Mouse (Mus musculus): ENCODE data around the gene Clic6. TPM values are rescaled to one million over a fixed set of nuclear protein-coding genes. Genes with fewer than 3 reads are reported as not detected.

The Clic6 gene
- polyA plus RNA-seq (2015; fragmentation: Nextera tagmentation; extraction: Ambion mirVana): 80.6 and 81.8 TPM in 2 replicates

DNA sequence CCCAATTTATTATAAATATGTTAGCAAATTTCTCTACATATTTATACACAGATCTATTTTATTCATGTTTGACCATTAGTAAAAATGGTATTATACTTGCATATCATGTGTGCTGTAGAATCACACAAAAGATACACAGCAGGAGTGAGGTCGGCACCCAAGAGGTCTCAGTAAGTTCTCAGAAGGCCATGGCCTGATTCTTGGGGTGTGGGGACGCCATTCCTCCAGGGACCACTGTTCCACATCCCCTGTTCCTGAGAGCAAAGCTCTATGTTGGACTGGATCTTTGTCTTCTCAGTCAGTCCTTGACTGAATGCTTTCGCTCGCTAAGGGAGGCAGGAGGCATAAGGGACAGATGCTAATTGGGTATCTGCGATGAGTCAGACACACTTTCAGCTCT, at the start of gene Clic6:
Clic6 (plus strand) TSS at position 301 of the 400 bp plus-strand sequence.
- H3K4me3 ChIP-seq (replicated peaks): no peak within 1 kb of the TSS
- WGBS: 91% methylated on average over 5 of the region's 5 CpGs
- no peak within 1 kb of the TSS for H3K9ac ChIP-seq
- H3K36me3 ChIP-seq: no peaks in the 10 kb centered on the region
- ATAC-seq: no peak
- no peaks in the 10 kb centered on the region for H3K4me1 ChIP-seq (replicated peaks)
- H3K27ac ChIP-seq: no peak within 1 kb of the TSS
- H3K27me3 ChIP-seq (replicated peaks): no peaks in the 10 kb centered on the region
- H3K4me2 ChIP-seq (replicated peaks): no peak within 1 kb of the TSS
- no peaks in the 10 kb centered on the region for H3K9me3 ChIP-seq

- Histone ChIP-seq H3K9ac (no peak overlapping the region), H3K27me3 (replicated peaks) (no peaks in the 10 kb centered on the region), H3K4me1 (replicated peaks) (no peaks in the 10 kb centered on the region), H3K9me3 (no peaks in the 10 kb centered on the region), H3K4me2 (replicated peaks) (no peak overlapping the region), H3K4me3 (replicated peaks) (no peak overlapping the region), H3K27ac (no peak overlapping the region), H3K36me3 (no peaks in the 10 kb centered on the region)
- no peak for ATAC-seq
- WGBS: 78% methylated on average over 2 of the region's 2 CpGs
Measured at GRCm38 (mm10) chr16:92439775-92440174, 45.8 kb upstream of the Clic6 start.

DNA sequence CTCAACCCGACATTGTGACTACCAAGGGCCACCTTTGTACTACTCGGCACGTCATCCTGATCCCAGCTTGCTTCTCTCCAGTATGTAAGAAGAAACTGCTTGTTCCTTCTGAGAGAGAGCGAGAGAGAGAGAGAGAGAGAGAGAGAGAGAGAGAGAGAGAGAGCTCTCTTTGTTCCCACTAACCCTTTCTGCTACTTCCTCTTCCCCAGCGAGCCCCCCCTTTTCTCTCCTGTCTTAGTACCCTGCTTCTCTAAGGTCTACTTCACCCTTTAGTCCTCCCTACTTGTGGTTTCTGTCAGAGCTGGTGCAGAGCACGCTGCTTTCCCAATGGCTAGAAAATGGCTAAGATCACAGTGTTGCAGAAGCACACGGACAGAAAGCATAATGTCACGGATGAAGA, 45.3 kb upstream of the Clic6 start:
- Histone ChIP-seq H3K4me3 (replicated peaks) (no peak overlapping the region), H3K4me1 (replicated peaks) (no peaks in the 10 kb centered on the region), H3K4me2 (replicated peaks) (no peak overlapping the region), H3K27ac (no peak overlapping the region), H3K9ac (no peak overlapping the region), H3K27me3 (replicated peaks) (no peaks in the 10 kb centered on the region), H3K36me3 (no peaks in the 10 kb centered on the region), H3K9me3 (no peaks in the 10 kb centered on the region)
- WGBS: 78% methylated on average over 8 of the region's 8 CpGs
- no peak for ATAC-seq

DNA sequence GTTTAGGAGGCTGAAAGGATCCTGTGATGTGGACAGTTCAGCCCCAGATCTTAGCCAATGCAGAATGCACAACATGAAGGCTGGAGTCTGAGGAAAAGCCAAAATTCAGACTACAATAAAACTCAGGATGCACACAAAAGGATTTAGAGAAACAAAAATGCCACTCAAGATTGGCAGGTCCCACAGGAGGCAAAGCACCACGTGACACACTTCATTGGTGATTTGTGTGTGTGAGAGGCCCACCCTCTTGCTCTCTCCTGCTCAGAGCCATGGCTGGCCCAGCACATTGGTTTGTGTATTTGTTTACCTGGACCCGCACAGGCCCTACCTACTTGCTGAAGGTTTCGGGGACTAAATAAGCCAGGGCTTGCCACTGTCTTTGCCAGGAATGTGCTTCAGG, 44.3 kb upstream of the Clic6 start:
- 64% methylated on average over 3 of the region's 3 CpGs for WGBS
- no peak overlapping the region for H3K9ac ChIP-seq
- no peak overlapping the region for H3K27ac ChIP-seq
- H3K27me3 ChIP-seq (replicated peaks): no peaks in the 10 kb centered on the region
- 0 out of 2 replicates have a peak, but pooled peaks cover 4% of the 10 kb centered on the region for H3K4me1 ChIP-seq (replicated peaks)
- no peak overlapping the region for H3K4me2 ChIP-seq (replicated peaks)
- no peaks in the 10 kb centered on the region for H3K9me3 ChIP-seq
- H3K4me3 ChIP-seq (replicated peaks): no peak overlapping the region
- no peaks in the 10 kb centered on the region for H3K36me3 ChIP-seq
- ATAC-seq: no peak

GRCm38 (mm10) chr16:92442150-92442549, 43.4 kb upstream of the Clic6 start:
- 92% methylated on average over 11 of the region's 11 CpGs for WGBS

DNA sequence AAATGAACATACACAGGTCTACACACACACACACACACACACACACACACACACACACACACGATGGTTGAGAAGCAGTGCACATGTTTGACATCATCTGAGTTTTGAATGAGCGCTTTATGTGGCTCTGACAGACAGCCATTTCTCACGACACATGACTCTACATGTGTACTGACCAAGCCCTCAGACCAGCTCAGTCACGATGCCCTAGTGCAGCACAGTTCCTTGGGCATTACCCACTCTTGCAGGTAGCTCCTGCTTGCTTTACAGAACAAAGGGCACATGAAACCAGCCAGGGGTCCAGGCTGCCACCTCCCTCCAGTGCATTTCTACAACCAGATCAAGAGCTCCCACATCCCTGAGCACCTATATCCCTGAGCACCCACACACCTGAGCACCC, 42.6 kb upstream of the Clic6 start:
- Histone ChIP-seq H3K27ac (no peak overlapping the region), H3K4me1 (replicated peaks) (0 out of 2 replicates have a peak, but pooled peaks cover 4% of the 10 kb centered on the region), H3K9me3 (no peaks in the 10 kb centered on the region), H3K9ac (no peak overlapping the region), H3K4me2 (replicated peaks) (no peak overlapping the region), H3K27me3 (replicated peaks) (no peaks in the 10 kb centered on the region), H3K4me3 (replicated peaks) (no peak overlapping the region), H3K36me3 (no peaks in the 10 kb centered on the region)
- WGBS: 86% methylated on average over 4 of the region's 4 CpGs
- ATAC-seq: no peak

More at GRCm38 (mm10) chr16:92442150-92442549, 43.4 kb upstream of the Clic6 start:
- no peak overlapping the region for H3K27ac ChIP-seq
- no peak for ATAC-seq
- H3K4me1 ChIP-seq (replicated peaks): 0 out of 2 replicates have a peak, but pooled peaks cover 4% of the 10 kb centered on the region
- H3K9me3 ChIP-seq: no peaks in the 10 kb centered on the region
- H3K4me2 ChIP-seq (replicated peaks): no peak overlapping the region
- no peak overlapping the region for H3K4me3 ChIP-seq (replicated peaks)
- no peaks in the 10 kb centered on the region for H3K36me3 ChIP-seq
- H3K27me3 ChIP-seq (replicated peaks): no peaks in the 10 kb centered on the region
- no peak overlapping the region for H3K9ac ChIP-seq

DNA sequence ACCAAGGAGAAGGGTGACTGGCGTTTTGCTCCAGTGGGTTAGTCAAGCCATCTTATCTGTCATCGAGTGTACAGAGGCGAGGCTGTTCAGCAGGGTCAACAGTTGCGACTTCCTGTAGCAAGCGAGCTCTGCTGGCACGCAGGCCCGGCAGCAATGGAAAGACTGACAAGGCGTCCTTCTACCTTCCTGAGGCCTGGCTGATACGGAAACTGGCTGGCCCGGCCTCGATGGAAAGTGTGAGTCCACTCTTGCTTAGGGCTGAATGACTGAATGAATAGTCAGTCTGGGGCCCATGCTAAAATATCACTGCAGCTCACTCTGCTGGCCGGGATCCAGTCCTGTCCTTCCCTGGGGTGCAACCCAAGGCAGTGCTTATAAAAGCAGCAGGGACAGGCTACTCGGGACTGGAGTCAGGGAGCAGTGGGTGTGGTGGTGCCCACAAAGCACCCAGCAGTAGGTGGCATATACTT, 41.9 kb upstream of the Clic6 start:
- no peak overlapping the region for H3K4me2 ChIP-seq (replicated peaks)
- H3K27me3 ChIP-seq (replicated peaks): no peaks in the 10 kb centered on the region
- H3K4me1 ChIP-seq (replicated peaks): 0 out of 2 replicates have a peak, but pooled peaks cover 4% of the 10 kb centered on the region
- H3K27ac ChIP-seq: no peak overlapping the region
- no peaks in the 10 kb centered on the region for H3K9me3 ChIP-seq
- no peak overlapping the region for H3K9ac ChIP-seq
- no peak overlapping the region for H3K4me3 ChIP-seq (replicated peaks)
- 41% methylated on average over 13 of the region's 13 CpGs for WGBS
- peak; percentile 78 for ATAC-seq
- H3K36me3 ChIP-seq: no peaks in the 10 kb centered on the region

GRCm38 (mm10) chr16:92445377-92445776, 40.2 kb upstream of the Clic6 start:
- no peak overlapping the region for H3K9ac ChIP-seq
- no peaks in the 10 kb centered on the region for H3K27me3 ChIP-seq (replicated peaks)
- no peak overlapping the region for H3K27ac ChIP-seq
- 71% methylated on average over 10 of the region's 10 CpGs for WGBS
- H3K4me3 ChIP-seq (replicated peaks): no peak overlapping the region
- H3K36me3 ChIP-seq: no peaks in the 10 kb centered on the region
- 0 out of 2 replicates have a peak, but pooled peaks cover 4% of the 10 kb centered on the region for H3K4me1 ChIP-seq (replicated peaks)
- no peaks in the 10 kb centered on the region for H3K9me3 ChIP-seq
- ATAC-seq: no peak
- no peak overlapping the region for H3K4me2 ChIP-seq (replicated peaks)

DNA sequence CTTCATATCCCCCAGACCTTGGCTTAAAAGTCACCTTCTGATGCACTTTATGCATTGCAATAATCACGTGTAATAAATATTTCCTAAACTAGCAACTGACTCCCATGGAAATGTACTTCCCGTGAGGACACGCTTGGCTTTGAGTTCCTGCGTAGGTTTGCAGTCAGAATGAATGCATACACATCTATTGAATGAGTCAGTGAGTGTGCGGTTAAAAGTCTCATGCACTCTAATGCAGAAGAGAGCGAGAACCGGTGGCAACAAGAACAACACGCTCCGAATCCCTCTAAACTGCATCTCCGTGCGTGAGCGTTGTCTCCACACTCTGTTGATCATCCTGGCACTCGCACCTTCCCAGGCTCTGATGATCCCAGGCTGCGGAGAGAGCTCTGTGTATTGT, 36.5 kb upstream of the Clic6 start:
- Histone ChIP-seq H3K4me1 (replicated peaks) (0 out of 2 replicates have a peak, but pooled peaks cover 4% of the 10 kb centered on the region), H3K36me3 (no peaks in the 10 kb centered on the region), H3K4me3 (replicated peaks) (no peak overlapping the region), H3K27me3 (replicated peaks) (no peaks in the 10 kb centered on the region), H3K9ac (no peak overlapping the region), H3K27ac (no peak overlapping the region), H3K4me2 (replicated peaks) (no peak overlapping the region), H3K9me3 (no peaks in the 10 kb centered on the region)
- no peak for ATAC-seq
- 94% methylated on average over 14 of the region's 14 CpGs for WGBS

DNA sequence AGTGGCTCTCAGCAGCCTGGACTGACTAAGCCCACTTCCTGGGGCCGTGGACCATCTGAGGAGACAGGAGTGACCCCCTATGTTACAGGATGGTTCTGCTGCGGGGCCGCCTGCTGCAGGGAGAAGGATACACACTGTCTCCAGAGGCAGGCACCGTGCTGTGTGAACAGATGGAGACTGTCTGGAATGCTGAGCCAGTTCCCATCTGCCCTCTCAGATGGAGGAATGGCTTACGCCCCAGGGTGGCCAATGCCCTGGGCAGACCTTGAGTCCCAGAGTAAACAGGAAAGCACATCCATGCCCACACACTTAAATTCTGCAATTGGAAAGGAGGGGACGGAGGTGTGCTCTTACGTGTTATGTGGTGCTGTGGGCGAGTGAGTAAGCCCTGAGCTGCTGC, 35.2 kb upstream of the Clic6 start:
- H3K9ac ChIP-seq: no peak overlapping the region
- no peaks in the 10 kb centered on the region for H3K9me3 ChIP-seq
- no peaks in the 10 kb centered on the region for H3K27me3 ChIP-seq (replicated peaks)
- no peak overlapping the region for H3K4me2 ChIP-seq (replicated peaks)
- 0 out of 2 replicates have a peak, but pooled peaks cover 4% of the 10 kb centered on the region for H3K4me1 ChIP-seq (replicated peaks)
- whole genome bisulfite sequencing: 82% methylated on average over 8 of the region's 8 CpGs
- no peak overlapping the region for H3K27ac ChIP-seq
- H3K4me3 ChIP-seq (replicated peaks): no peak overlapping the region
- no peaks in the 10 kb centered on the region for H3K36me3 ChIP-seq
- ATAC-seq: no peak

- ATAC-seq: no peak
Measured at GRCm38 (mm10) chr16:92451516-92452072, 33.9 kb upstream of the Clic6 start.

GRCm38 (mm10) chr16:92452609-92453008, 32.9 kb upstream of the Clic6 start:
- Histone ChIP-seq H3K9ac (no peak overlapping the region), H3K4me3 (replicated peaks) (no peak overlapping the region), H3K36me3 (no peaks in the 10 kb centered on the region), H3K27ac (no peak overlapping the region), H3K27me3 (replicated peaks) (no peaks in the 10 kb centered on the region), H3K9me3 (no peaks in the 10 kb centered on the region), H3K4me1 (replicated peaks) (no peaks in the 10 kb centered on the region), H3K4me2 (replicated peaks) (no peak overlapping the region)
- peak; percentile 34; the same call in 1 of the 2 replicates for ATAC-seq
- 62% methylated on average over 8 of the region's 8 CpGs for WGBS

More at GRCm38 (mm10) chr16:92451516-92452072, 33.9 kb upstream of the Clic6 start:
- Histone ChIP-seq H3K4me3 (replicated peaks) (no peak overlapping the region), H3K4me1 (replicated peaks) (no peaks in the 10 kb centered on the region), H3K27ac (no peak overlapping the region), H3K36me3 (no peaks in the 10 kb centered on the region), H3K9ac (no peak overlapping the region), H3K27me3 (replicated peaks) (no peaks in the 10 kb centered on the region), H3K9me3 (no peaks in the 10 kb centered on the region), H3K4me2 (replicated peaks) (no peak overlapping the region)
- 83% methylated on average over 17 of the region's 17 CpGs for WGBS

DNA sequence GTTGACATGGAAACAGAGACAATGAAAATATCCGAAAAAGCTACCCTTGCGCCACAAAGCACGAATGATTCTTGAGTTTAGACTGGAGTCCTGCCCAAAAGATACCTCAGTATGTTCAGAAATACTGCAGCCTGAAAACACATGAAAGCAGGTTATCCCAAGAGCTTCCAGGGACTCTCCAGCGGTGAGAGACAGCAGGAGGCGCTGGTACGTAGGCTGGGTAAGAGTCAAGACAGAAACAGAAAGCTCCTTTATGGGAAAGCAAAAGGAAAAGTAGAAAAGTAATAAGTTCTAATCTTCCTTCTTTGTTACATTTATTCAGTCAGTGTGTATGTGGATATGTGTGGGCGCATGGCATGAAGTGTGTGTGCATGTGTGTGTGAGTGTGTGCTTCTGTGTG, 31.5 kb upstream of the Clic6 start:
- no peak overlapping the region for H3K9ac ChIP-seq

More for the DNA sequence above, 31.5 kb upstream of the Clic6 start:
- H3K36me3 ChIP-seq: no peaks in the 10 kb centered on the region
- no peak overlapping the region for H3K4me2 ChIP-seq (replicated peaks)
- H3K9me3 ChIP-seq: no peaks in the 10 kb centered on the region
- no peaks in the 10 kb centered on the region for H3K4me1 ChIP-seq (replicated peaks)
- WGBS: 91% methylated on average over 7 of the region's 7 CpGs
- no peak for ATAC-seq
- no peaks in the 10 kb centered on the region for H3K27me3 ChIP-seq (replicated peaks)
- no peak overlapping the region for H3K27ac ChIP-seq
- H3K4me3 ChIP-seq (replicated peaks): no peak overlapping the region
